Mouse (Mus musculus) heart, embryonic 15.5 days (tissue): Measurements from ENCODE around the gene Mast1. TPM values are rescaled to one million over a fixed set of nuclear protein-coding genes. Genes with fewer than 3 reads are reported as not detected.

Source experiments
- ATAC-seq: fragments of 200-750 bp; cut with Nextera tagmentation; replicated peaks from 2 replicates; pipeline ENCODE4 v1.8.0; 2017; ENCODE audit warnings: low read depth, moderate TSS enrichment; ENCODE audit not compliant: insufficient number of reproducible peaks, insufficient read depth, low FRiP score
- H3K27ac ChIP-seq: fragments of 300-500 bp; sonication (generic); 2 replicates; pipeline ENCODE4 v1.5.1; 2015; ENCODE audit warnings: mild to moderate bottlenecking, inconsistent platforms
- H3K27me3 ChIP-seq: fragments of 300-500 bp; sonication (generic); 2 replicates; pipeline ENCODE4 v1.6.1; 2015; ENCODE audit warnings: inconsistent platforms
- H3K36me3 ChIP-seq: fragments of 300-500 bp; sonication (generic); 2 replicates; pipeline ENCODE4 v1.6.1; 2015; ENCODE audit warnings: mild to moderate bottlenecking, inconsistent platforms
- H3K4me1 ChIP-seq: fragments of 300-500 bp; sonication (generic); replicated peaks from 2 replicates; pipeline ENCODE4 v1.6.1; 2015; ENCODE audit warnings: inconsistent platforms
- H3K4me2 ChIP-seq: fragments of 300-500 bp; sonication (generic); 2 replicates; pipeline ENCODE4 v1.6.1; 2015; ENCODE audit warnings: inconsistent platforms, mild to moderate bottlenecking, moderate library complexity
- H3K4me3 ChIP-seq: fragments of 300-500 bp; sonication (generic); 2 replicates; pipeline ENCODE4 v1.5.1; 2015; ENCODE audit warnings: mild to moderate bottlenecking, inconsistent platforms
- H3K9ac ChIP-seq: fragments of 300-500 bp; sonication (generic); 2 replicates; pipeline ENCODE4 v1.6.1; 2015; ENCODE audit warnings: mild to moderate bottlenecking, inconsistent platforms
- H3K9me3 ChIP-seq: fragments of 300-500 bp; sonication (generic); replicated peaks from 2 replicates; pipeline ENCODE4 v1.6.1; 2016; ENCODE audit warnings: inconsistent platforms
- WGBS: fragments of 180-500 bp; shearing (Covaris S2); methylation state at CpG from one replicate; pipeline ENCODE4 v1.1.7; 2015; ENCODE audit warnings: mixed read lengths; 5-methylcytosine and 5-hydroxymethylcytosine counted together
- polyA plus RNA-seq: library from polyadenylated mRNA; unstranded; fragments of >200 nt; fragmentation: Nextera tagmentation; extraction: Ambion mirVana; gene quantifications from 2 replicates; pipeline ENCODE4 v1.2.1, GENCODE M21; 2015

Mast1 gene
- polyA plus RNA-seq, 1 experiment from 2014 or later = 0.09 TPM

DNA sequence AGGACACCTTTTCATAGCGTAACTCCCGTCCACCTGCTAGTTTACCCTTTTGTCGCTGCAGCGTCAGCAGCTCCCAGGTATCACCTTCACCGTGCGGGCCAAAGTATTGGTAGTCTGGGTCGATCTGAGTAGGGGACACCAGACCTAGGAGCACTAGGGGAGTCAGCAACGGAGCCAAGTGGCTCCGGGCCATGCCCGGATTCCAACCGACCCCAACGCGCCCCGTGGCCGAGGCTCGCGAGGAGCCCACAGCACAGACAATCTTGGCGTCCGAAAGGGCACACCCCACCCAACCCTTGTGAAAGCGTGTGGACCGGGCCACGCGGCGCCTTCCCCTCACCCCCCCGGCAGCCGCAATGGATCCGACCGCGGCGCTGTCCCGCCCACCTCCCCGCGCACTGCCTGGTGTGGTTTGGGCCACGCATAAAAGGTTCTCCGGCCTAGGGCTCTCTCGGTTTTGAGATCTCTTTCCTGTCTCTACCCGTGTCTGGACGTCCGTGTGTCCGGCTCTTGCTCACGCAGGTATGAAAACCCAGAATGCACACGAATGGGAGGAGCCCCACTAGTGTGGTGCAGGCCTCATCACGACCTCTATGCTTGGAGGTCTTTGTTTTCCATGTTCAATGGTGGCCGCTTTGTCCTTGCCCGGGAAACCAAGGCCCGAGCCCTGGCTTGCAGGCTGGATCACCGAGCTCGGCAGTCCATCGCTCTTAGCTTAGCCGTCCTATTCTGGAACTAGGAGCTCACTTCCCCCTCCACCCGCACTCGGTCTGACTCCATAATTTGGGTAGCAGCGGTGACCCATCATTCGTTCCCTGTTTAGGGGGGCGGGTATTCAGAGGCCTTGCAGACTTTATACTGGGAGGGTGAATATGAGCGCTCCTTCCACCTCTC is 32.3 kb upstream of the Mast1 start, which contains the start of the genes Gm49661, Prdx2 and Rnaseh2a:
TSS of gene Gm49661 (minus strand) at position 193 of the 894 bp plus-strand sequence.
TSS of gene Prdx2 (plus strand) at position 347 of the 894 bp plus-strand sequence.
TSS of gene Rnaseh2a (minus strand) at position 527 of the 894 bp plus-strand sequence.
- Histone ChIP-seq H3K4me3 (peak within 1 kb of the TSS; percentile 63), H3K27ac (peak within 1 kb of the TSS; percentile 87), H3K4me2 (peak within 1 kb of the TSS; percentile 80), H3K27me3 (no peaks in the 10 kb centered on the region), H3K9ac (peak within 1 kb of the TSS; percentile 87), H3K9me3 (no peaks in the 10 kb centered on the region), H3K36me3 (peaks cover 31% of the 10 kb centered on the region), H3K4me1 (peaks cover 39% of the 10 kb centered on the region)
- ATAC-seq = peak; percentile 56
- under 1% methylated on average over 56 of the region's 56 CpGs for WGBS

DNA sequence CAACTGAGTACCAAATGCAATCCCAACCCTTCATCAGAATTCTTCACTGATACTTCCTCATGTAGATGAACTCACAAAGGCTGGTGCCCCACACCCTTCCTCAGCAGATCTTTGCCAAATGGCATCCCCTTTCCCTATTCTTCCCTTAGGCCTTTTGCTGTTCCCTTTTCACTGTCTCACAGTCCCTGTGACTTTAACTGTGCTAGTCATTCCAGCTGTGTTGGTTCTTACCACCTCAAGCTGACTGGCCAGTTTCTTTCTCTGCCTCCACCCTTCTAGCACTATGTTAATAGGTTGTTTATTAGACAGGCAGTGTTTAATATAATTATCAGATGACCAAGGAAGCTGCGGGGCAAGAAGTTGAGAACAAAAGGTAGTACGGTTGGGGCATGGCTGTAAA is 31.5 kb upstream of the Mast1 start:
- peak overlapping the region; percentile 87 for H3K9ac ChIP-seq
- 27% methylated on average over 2 of the region's 2 CpGs for WGBS
- H3K4me3 ChIP-seq = peak overlapping the region; percentile 63
- no peaks in the 10 kb centered on the region for H3K9me3 ChIP-seq
- peaks cover 38% of the 10 kb centered on the region for H3K4me1 ChIP-seq
- peak overlapping the region; percentile 87 for H3K27ac ChIP-seq
- H3K27me3 ChIP-seq = no peaks in the 10 kb centered on the region
- peak overlapping the region; percentile 80 for H3K4me2 ChIP-seq
- no peak for ATAC-seq
- peaks cover 27% of the 10 kb centered on the region for H3K36me3 ChIP-seq

- Histone ChIP-seq H3K4me2 (peak overlapping the region; percentile 80; the same call in 1 of the 2 replicates), H3K27me3 (no peaks in the 10 kb centered on the region), H3K36me3 (peaks cover 18% of the 10 kb centered on the region), H3K9ac (no peak overlapping the region), H3K27ac (no peak overlapping the region), H3K4me3 (no peak overlapping the region), H3K9me3 (no peaks in the 10 kb centered on the region), H3K4me1 (peaks cover 36% of the 10 kb centered on the region)
- no peak for ATAC-seq
- 84% methylated on average over 13 of the region's 13 CpGs for WGBS
These were observed 30.6 kb upstream of the Mast1 start for GRCm38 (mm10) chr8:84967532-84968304.

- H3K4me2 ChIP-seq = peak overlapping the region; percentile 93; the same call in 1 of the 2 replicates
- H3K36me3 ChIP-seq = peaks cover 6% of the 10 kb centered on the region
- H3K27ac ChIP-seq = peak overlapping the region; percentile 43
- no peak overlapping the region for H3K4me3 ChIP-seq
- H3K27me3 ChIP-seq = no peaks in the 10 kb centered on the region
- H3K9me3 ChIP-seq = no peaks in the 10 kb centered on the region
- no peak overlapping the region for H3K9ac ChIP-seq
- no peak for ATAC-seq
- 40% methylated on average over 3 of the region's 3 CpGs for WGBS
- H3K4me1 ChIP-seq = peaks cover 36% of the 10 kb centered on the region
These were observed 29.4 kb upstream of the Mast1 start for GRCm38 (mm10) chr8:84966603-84967002.

GRCm38 (mm10) chr8:84965731-84966291 is 28.7 kb upstream of the Mast1 start:
- H3K4me1 ChIP-seq = peaks cover 31% of the 10 kb centered on the region
- peaks cover 2% of the 10 kb centered on the region; the same call in 1 of the 2 replicates for H3K36me3 ChIP-seq
- peak overlapping the region; percentile 74 for H3K9ac ChIP-seq
- H3K9me3 ChIP-seq = no peaks in the 10 kb centered on the region
- under 1% methylated on average over 41 of the region's 41 CpGs for WGBS
- no peaks in the 10 kb centered on the region for H3K27me3 ChIP-seq
- H3K27ac ChIP-seq = peak overlapping the region; percentile 78
- peak; percentile 84 for ATAC-seq
- peak overlapping the region; percentile 75 for H3K4me3 ChIP-seq
- peak overlapping the region; percentile 93 for H3K4me2 ChIP-seq

DNA sequence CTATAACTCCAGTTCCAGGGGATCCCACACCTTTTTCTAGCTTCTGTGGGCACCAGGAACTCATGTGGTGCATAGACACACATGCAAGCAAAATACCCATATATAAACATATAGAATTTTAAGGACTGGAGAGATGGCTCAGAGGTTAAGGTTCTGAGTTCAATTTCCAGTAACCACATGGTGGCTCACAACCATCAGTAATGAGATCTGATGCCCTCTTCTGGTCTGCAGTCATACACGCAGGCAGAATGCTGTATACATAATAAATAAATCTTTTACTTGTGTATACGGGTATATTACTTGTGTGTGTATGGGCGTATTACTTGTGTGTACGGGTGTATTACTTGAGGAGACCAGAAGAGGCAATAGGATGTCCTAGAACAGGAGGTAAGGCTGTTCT is 26.8 kb upstream of the Mast1 start:
- H3K9me3 ChIP-seq = no peaks in the 10 kb centered on the region

DNA sequence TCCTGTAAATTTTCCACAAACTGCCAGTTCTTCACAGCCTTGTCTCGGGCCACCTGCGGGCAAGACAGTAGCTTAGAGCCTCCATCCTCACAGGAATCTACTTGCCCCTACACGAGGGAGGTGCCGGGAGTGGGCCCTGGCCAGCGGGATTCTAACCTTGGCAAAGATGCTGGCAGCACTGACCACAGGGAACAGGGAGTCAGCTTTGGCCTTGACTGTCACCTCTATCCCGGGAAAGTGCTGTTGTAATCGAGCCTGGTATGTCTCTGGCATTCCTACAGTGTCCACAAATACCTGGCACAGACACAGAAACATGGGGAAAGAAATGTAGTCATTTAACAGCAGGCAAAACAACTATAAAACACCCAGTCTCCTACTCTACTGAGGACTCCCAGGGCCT is 22.7 kb upstream of the Mast1 start:
- no peak overlapping the region for H3K9ac ChIP-seq
- peaks cover 10% of the 10 kb centered on the region for H3K36me3 ChIP-seq
- H3K4me1 ChIP-seq = peaks cover 9% of the 10 kb centered on the region
- peak overlapping the region; percentile 30; the same call in 1 of the 2 replicates for H3K27ac ChIP-seq
- H3K4me3 ChIP-seq = no peak overlapping the region
- ATAC-seq = no peak
- H3K4me2 ChIP-seq = no peak overlapping the region
- no peaks in the 10 kb centered on the region for H3K27me3 ChIP-seq
- 72% methylated on average over 7 of the region's 7 CpGs for WGBS
- no peaks in the 10 kb centered on the region for H3K9me3 ChIP-seq

More for the DNA sequence above, 26.8 kb upstream of the Mast1 start:
- H3K4me1 ChIP-seq = peaks cover 34% of the 10 kb centered on the region
- no peaks in the 10 kb centered on the region for H3K27me3 ChIP-seq
- no peaks in the 10 kb centered on the region for H3K36me3 ChIP-seq
- no peak overlapping the region for H3K9ac ChIP-seq
- H3K4me2 ChIP-seq = no peak overlapping the region
- 89% methylated on average over 4 of the region's 4 CpGs for WGBS
- no peak overlapping the region for H3K4me3 ChIP-seq
- no peak overlapping the region for H3K27ac ChIP-seq
- ATAC-seq = no peak

DNA sequence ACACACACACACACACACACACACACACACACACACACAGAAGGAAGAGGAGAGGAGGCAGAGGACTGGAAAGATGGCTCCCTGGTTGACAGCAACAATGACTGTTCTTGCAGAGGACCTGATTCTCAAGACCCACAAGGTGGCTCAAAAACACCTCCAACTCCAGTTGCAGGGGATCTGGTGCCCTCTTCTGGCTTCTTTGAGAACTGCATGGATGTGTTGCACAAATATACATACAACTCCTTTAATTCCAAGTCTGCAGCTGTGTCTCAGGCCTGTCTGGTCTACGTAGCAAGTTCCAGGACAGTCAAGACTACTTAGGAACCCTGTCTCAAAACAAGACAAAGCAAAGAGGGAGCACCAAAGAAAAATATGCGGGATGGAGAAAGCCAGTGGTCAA is 19.6 kb upstream of the Mast1 start:
- 56% methylated on average over 2 of the region's 2 CpGs for whole genome bisulfite sequencing
- H3K9ac ChIP-seq = no peak overlapping the region
- H3K27ac ChIP-seq = no peak overlapping the region
- ATAC-seq = no peak
- H3K4me3 ChIP-seq = no peak overlapping the region
- H3K36me3 ChIP-seq = peaks cover 10% of the 10 kb centered on the region
- peaks cover 12% of the 10 kb centered on the region for H3K27me3 ChIP-seq
- no peak overlapping the region for H3K4me2 ChIP-seq
- H3K4me1 ChIP-seq = peaks cover 13% of the 10 kb centered on the region
- no peaks in the 10 kb centered on the region for H3K9me3 ChIP-seq

GRCm38 (mm10) chr8:84952612-84953255 is 15.6 kb upstream of the Mast1 start:
- H3K4me3 ChIP-seq = 0 out of 2 replicates have a peak overlapping the region, but pooled peaks have one; percentile 15
- H3K4me1 ChIP-seq = peaks cover 6% of the 10 kb centered on the region
- 0 out of 2 replicates have a peak, but pooled peaks have one; percentile 27 for ATAC-seq
- H3K9me3 ChIP-seq = no peaks in the 10 kb centered on the region
- H3K4me2 ChIP-seq = peak overlapping the region; percentile 47
- WGBS = 7% methylated on average over 18 of the region's 18 CpGs
- H3K36me3 ChIP-seq = peaks cover 3% of the 10 kb centered on the region
- H3K27ac ChIP-seq = no peak overlapping the region
- peaks cover 44% of the 10 kb centered on the region for H3K27me3 ChIP-seq
- H3K9ac ChIP-seq = no peak overlapping the region

- H3K27ac ChIP-seq = no peak overlapping the region
- H3K4me2 ChIP-seq = no peak overlapping the region
- no peak overlapping the region for H3K4me3 ChIP-seq
- no peak overlapping the region for H3K9ac ChIP-seq
- WGBS = 17% methylated on average over 12 of the region's 12 CpGs
- peaks cover 72% of the 10 kb centered on the region for H3K27me3 ChIP-seq
- ATAC-seq = no peak
- no peaks in the 10 kb centered on the region for H3K9me3 ChIP-seq
- H3K36me3 ChIP-seq = no peaks in the 10 kb centered on the region
- H3K4me1 ChIP-seq = peaks cover 16% of the 10 kb centered on the region
These were observed 12.6 kb upstream of the Mast1 start for GRCm38 (mm10) chr8:84949753-84950152.
